Mouse (Mus musculus): ENCODE results near the gene Tjp2. TPM values are rescaled to one million over a fixed set of nuclear protein-coding genes. Genes with fewer than 3 reads are reported as not detected.

Tjp2 gene
- polyA plus RNA-seq, 1 experiment: 0.02 TPM

- TF ChIP-seq GATA1 (IDR thresholded peaks at IDR 0.05; ENCODE audit: low read length): no peak
These were observed 148.3 kb downstream of the Tjp2 start for GRCm38 (mm10) chr19:24076536-24076935.

GRCm38 (mm10) chr19:24075927-24076326 is 148.9 kb downstream of the Tjp2 start:
- TF ChIP-seq GATA1 (IDR thresholded peaks at IDR 0.05; ENCODE audit: low read length): no peak

- no peak for TF ChIP-seq GATA1 (IDR thresholded peaks at IDR 0.05; ENCODE audit: low read length)
These were observed 151.7 kb downstream of the Tjp2 start for GRCm38 (mm10) chr19:24073155-24073554.

GRCm38 (mm10) chr19:24064348-24064895 is 160.4 kb downstream of the Tjp2 start:
- no peak for TF ChIP-seq GATA1 (IDR thresholded peaks at IDR 0.05; ENCODE audit: low read length)

GRCm38 (mm10) chr19:24063585-24063984 is 161.2 kb downstream of the Tjp2 start:
- no peak for TF ChIP-seq GATA1 (IDR thresholded peaks at IDR 0.05; ENCODE audit: low read length)

- TF ChIP-seq GATA1 (IDR thresholded peaks at IDR 0.05; ENCODE audit: low read length): no peak
These were observed 166.0 kb downstream of the Tjp2 start for GRCm38 (mm10) chr19:24058851-24059250.

GRCm38 (mm10) chr19:24058021-24058420 is 166.8 kb downstream of the Tjp2 start:
- no peak for TF ChIP-seq GATA1 (IDR thresholded peaks at IDR 0.05; ENCODE audit: low read length)

GRCm38 (mm10) chr19:24056880-24057279 is 167.9 kb downstream of the Tjp2 start:
- TF ChIP-seq GATA1 (IDR thresholded peaks at IDR 0.05; ENCODE audit: low read length): no peak

GRCm38 (mm10) chr19:24054904-24055303 is 169.9 kb downstream of the Tjp2 start:
- no peak for TF ChIP-seq GATA1 (IDR thresholded peaks at IDR 0.05; ENCODE audit: low read length)

GRCm38 (mm10) chr19:24054265-24054664 is 170.6 kb downstream of the Tjp2 start:
- TF ChIP-seq GATA1 (IDR thresholded peaks at IDR 0.05; ENCODE audit: low read length): no peak

GRCm38 (mm10) chr19:24050514-24050913 is 174.3 kb downstream of the Tjp2 start:
- TF ChIP-seq GATA1 (IDR thresholded peaks at IDR 0.05; ENCODE audit: low read length): no peak

- no peak for TF ChIP-seq GATA1 (IDR thresholded peaks at IDR 0.05; ENCODE audit: low read length)
These were observed 175.5 kb downstream of the Tjp2 start for GRCm38 (mm10) chr19:24049329-24049728.

GRCm38 (mm10) chr19:24046395-24046993 is 178.3 kb downstream of the Tjp2 start:
- no peak for TF ChIP-seq GATA1 (IDR thresholded peaks at IDR 0.05; ENCODE audit: low read length)

Other genes with a start within 250 kb of the Tjp2 start
- not detected in 2 replicates for gene Fam189a2, start 194.0 kb downstream of the Tjp2 start, polyA plus RNA-seq (2012)
- 169 and 231 TPM in 2 replicates for gene Fxn, start 55.6 kb upstream of the Tjp2 start, polyA plus RNA-seq (2012)

All from G1E-ER4 (cell line).